In genomic region chr11:8955678-8956077, GRCm38 (mm10) we compare ENCODE assay signal across 8 mouse cellular contexts. TPM values are rescaled to one million over a fixed set of nuclear protein-coding genes. Genes with fewer than 3 reads are reported as not detected.
DNase-seq lines count a peak whose midpoint lies in the region; ATAC-seq and TF ChIP-seq lines count a peak whose summit lies in the region.

No protein-coding gene starts in this region.

- peak; percentile 59 for TF ChIP-seq CTCF in E14TG2a.4 (conservative IDR thresholded peaks at IDR 0.05; ENCODE audit: low read length)
- TF ChIP-seq CTCF in bone marrow, adult 2 months (IDR thresholded peaks at IDR 0.05; ENCODE audit: control insufficient read depth, insufficient read depth, low read length), result peak; percentile 21; the same call in 1 of the 2 replicates

- WGBS in heart, embryonic 11.5 days (ENCODE audit: insufficient replicate concordance), result 4% methylated on average over 1 of the region's 1 CpGs
- WGBS in bone marrow, adult 2 months, result 2% methylated on average over 1 of the region's 1 CpGs
- 0% methylated on average over 1 of the region's 1 CpGs for WGBS in hindbrain, embryonic 14.5 days
- 4% methylated on average over 1 of the region's 1 CpGs for WGBS in liver, embryonic 11.5 days

- H3K27ac ChIP-seq in heart, embryonic 11.5 days (ENCODE audit: low read depth, low read length), result no peak overlapping the region
- H3K27ac ChIP-seq in bone marrow, adult 2 months (ENCODE audit: control insufficient read depth, insufficient read depth, low read depth, low read length, poor library complexity), result no peak overlapping the region
- H3K27ac ChIP-seq in hindbrain, embryonic 14.5 days, result no peak overlapping the region
- H3K27ac ChIP-seq in liver, embryonic 11.5 days (ENCODE audit: low read depth, low read length), result no peak overlapping the region

- no peak overlapping the region for H3K4me2 ChIP-seq in heart, embryonic 11.5 days
- no peak overlapping the region for H3K4me2 ChIP-seq in hindbrain, embryonic 14.5 days (replicated peaks)
- no peak overlapping the region for H3K4me2 ChIP-seq in liver, embryonic 11.5 days

- no peaks in the 10 kb centered on the region for H3K36me3 ChIP-seq in heart, embryonic 11.5 days (ENCODE audit: control insufficient read depth, insufficient read depth, low read length)
- no peaks in the 10 kb centered on the region for H3K36me3 ChIP-seq in E14TG2a.4 (ENCODE audit: insufficient read depth, low read length)
- H3K36me3 ChIP-seq in hindbrain, embryonic 14.5 days (replicated peaks; ENCODE audit: control insufficient read depth, insufficient read depth), result no peaks in the 10 kb centered on the region
- no peaks in the 10 kb centered on the region for H3K36me3 ChIP-seq in liver, embryonic 11.5 days (ENCODE audit: control insufficient read depth, insufficient read depth, low read length)

- H3K9me3 ChIP-seq in heart, embryonic 11.5 days (replicated peaks; ENCODE audit: control insufficient read depth, low read length), result no peaks in the 10 kb centered on the region
- H3K9me3 ChIP-seq in E14TG2a.4 (ENCODE audit: low read length), result no peaks in the 10 kb centered on the region
- no peaks in the 10 kb centered on the region for H3K9me3 ChIP-seq in hindbrain, embryonic 14.5 days (ENCODE audit: control insufficient read depth, low read length)
- no peaks in the 10 kb centered on the region for H3K9me3 ChIP-seq in liver, embryonic 11.5 days (ENCODE audit: control insufficient read depth, low read length)

- H3K9ac ChIP-seq in heart, embryonic 11.5 days (ENCODE audit: low read depth, low read length), result no peak overlapping the region
- H3K9ac ChIP-seq in hindbrain, embryonic 14.5 days, result no peak overlapping the region
- H3K9ac ChIP-seq in liver, embryonic 11.5 days (ENCODE audit: low read depth, low read length), result no peak overlapping the region

- intact Hi-C loops in heart, postnatal 14 days (cut with DNase I), result loop anchor here (2.0 kb wide), 1 partner anchor 419 kb away; no protein-coding TSS in a partner anchor

- no peaks in the 10 kb centered on the region for H3K27me3 ChIP-seq in heart, embryonic 11.5 days (ENCODE audit: control insufficient read depth, insufficient read depth, low read length)
- no peaks in the 10 kb centered on the region for H3K27me3 ChIP-seq in E14TG2a.4 (ENCODE audit: insufficient read depth, low read length)
- no peaks in the 10 kb centered on the region for H3K27me3 ChIP-seq in hindbrain, embryonic 14.5 days (ENCODE audit: control insufficient read depth, insufficient read depth, low read length)
- no peaks in the 10 kb centered on the region for H3K27me3 ChIP-seq in liver, embryonic 11.5 days (replicated peaks; ENCODE audit: control insufficient read depth, insufficient read depth, low read length)

- no peak for ATAC-seq in heart, embryonic 11.5 days (replicated peaks; ENCODE audit: insufficient number of reproducible peaks, low FRiP score, low TSS enrichment)
- peak; percentile 35; the same call in 1 of the 2 replicates for ATAC-seq in hindbrain, embryonic 14.5 days (ENCODE audit: low FRiP score)
- peak; percentile 23; the same call in 1 of the 2 replicates for ATAC-seq in liver, embryonic 11.5 days (replicated peaks; ENCODE audit: low FRiP score)
- no peak for ATAC-seq in megakaryocyte-erythroid progenitor cell, adult 5-6 weeks (replicated peaks; ENCODE audit: low FRiP score, low TSS enrichment, poor library complexity, severe bottlenecking)

- peak; percentile 28 to 57 for DNase-seq in heart, postnatal 14 days
- peak; percentile 72 for DNase-seq in hindbrain, embryonic 14.5 days (ENCODE audit: low spot score)
- DNase-seq in liver, embryonic 11.5 days (ENCODE audit: low spot score), result no peak
- DNase-seq in retina, embryonic 14.5 days (ENCODE audit: low spot score), result peak; percentile 75

- no peak overlapping the region for H3K4me3 ChIP-seq in heart, embryonic 11.5 days (ENCODE audit: low read depth, low read length)
- H3K4me3 ChIP-seq in E14TG2a.4 (replicated peaks; ENCODE audit: low read length), result no peak overlapping the region
- H3K4me3 ChIP-seq in bone marrow, adult 2 months (replicated peaks; ENCODE audit: control insufficient read depth, low read depth, low read length), result no peak overlapping the region
- no peak overlapping the region for H3K4me3 ChIP-seq in hindbrain, embryonic 14.5 days (replicated peaks; ENCODE audit: low read length)
- H3K4me3 ChIP-seq in liver, embryonic 11.5 days (ENCODE audit: low read depth, low read length), result no peak overlapping the region

- no peak for TF ChIP-seq POLR2A in bone marrow, adult 2 months (IDR thresholded peaks at IDR 0.05; ENCODE audit: borderline replicate concordance, control insufficient read depth, low read depth, low read length)

- H3K4me1 ChIP-seq in heart, embryonic 11.5 days (ENCODE audit: control insufficient read depth, insufficient read depth, low read length), result no peaks in the 10 kb centered on the region
- H3K4me1 ChIP-seq in E14TG2a.4 (replicated peaks; ENCODE audit: low read depth, low read length), result no peaks in the 10 kb centered on the region
- no peaks in the 10 kb centered on the region for H3K4me1 ChIP-seq in bone marrow, adult 2 months (ENCODE audit: control insufficient read depth, insufficient read depth, low read length)
- H3K4me1 ChIP-seq in hindbrain, embryonic 14.5 days (replicated peaks; ENCODE audit: control insufficient read depth, insufficient read depth, low read length), result no peaks in the 10 kb centered on the region
- H3K4me1 ChIP-seq in liver, embryonic 11.5 days (replicated peaks; ENCODE audit: control insufficient read depth, insufficient read depth, low read length), result no peaks in the 10 kb centered on the region

RNA-seq across cellular contexts. Expression of gene Pkd1l1, which starts 17.4 kb away (rescaled TPM):
- total RNA-seq in heart, postnatal 14 days (2021), result under 1 TPM; 0.05 TPM
- 0.07 TPM in 1 of 2 replicates, not detected in the other for polyA plus RNA-seq in heart, embryonic 11.5 days (2014; fragmentation: Nextera tagmentation; extraction: Ambion mirVana)
- 0.38 and 0.45 TPM in 2 replicates for polyA plus RNA-seq in bone marrow, adult 2 months (2011; ENCODE audit: insufficient read depth, insufficient read length, low replicate concordance, missing spikeins)
- polyA plus RNA-seq in hindbrain, embryonic 14.5 days (2014; fragmentation: Nextera tagmentation; extraction: Ambion mirVana), result 0.03 and 0.31 TPM in 2 replicates
- polyA plus RNA-seq in liver, embryonic 11.5 days (2014; fragmentation: Nextera tagmentation; extraction: Ambion mirVana), result 0.10 and 0.18 TPM in 2 replicates
- 0.11 TPM in 1 of 2 replicates, not detected in the other for total RNA-seq in megakaryocyte-erythroid progenitor cell, adult 5-6 weeks (2014; fragmentation: Nextera tagmentation)
- total RNA-seq in megakaryocyte-erythroid progenitor cell, adult 5-6 weeks (2017), result not detected in 2 replicates

RNA-seq across cellular contexts. Expression of gene Hus1, which starts 55.3 kb away (rescaled TPM):
- total RNA-seq in heart, postnatal 14 days (2021), result 10 to 100 TPM; 10.8 to 12.1 TPM
- 14.5 and 15.7 TPM in 2 replicates for polyA plus RNA-seq in heart, embryonic 11.5 days (2014; fragmentation: Nextera tagmentation; extraction: Ambion mirVana)
- polyA plus RNA-seq in bone marrow, adult 2 months (2011; ENCODE audit: insufficient read depth, insufficient read length, low replicate concordance, missing spikeins), result 4.0 and 7.6 TPM in 2 replicates
- 10.2 and 12.7 TPM in 2 replicates for polyA plus RNA-seq in hindbrain, embryonic 14.5 days (2014; fragmentation: Nextera tagmentation; extraction: Ambion mirVana)
- polyA plus RNA-seq in liver, embryonic 11.5 days (2014; fragmentation: Nextera tagmentation; extraction: Ambion mirVana), result 22.6 and 23.0 TPM in 2 replicates
- 36.2 and 36.5 TPM in 2 replicates for total RNA-seq in megakaryocyte-erythroid progenitor cell, adult 5-6 weeks (2014; fragmentation: Nextera tagmentation)
- total RNA-seq in megakaryocyte-erythroid progenitor cell, adult 5-6 weeks (2017), result 28.1 and 30.3 TPM in 2 replicates

Comparison
In these comparisons a context has a peak if more than half of its experiments do, and no peak if none do; other contexts are left out.
1. ATAC-seq: peak in hindbrain, embryonic 14.5 days (single experiment) and liver, embryonic 11.5 days (single experiment); none in heart, embryonic 11.5 days (single experiment) and megakaryocyte-erythroid progenitor cell, adult 5-6 weeks (single experiment).